Mouse (Mus musculus) retina, postnatal 7 days (tissue): ENCODE results near the gene Esd.

Source experiments
- DNase-seq: peaks from one replicate; pipeline ENCODE4 v3.0.0-alpha.2; 2012; ENCODE audit warnings: low read depth, low spot score

Esd gene

GRCm38 (mm10) chr14:74732079-74732783, at the start of gene Esd:
Gene Esd, plus strand, starts transcription at chr14:74732297.
- DNase-seq: peak; percentile 79

GRCm38 (mm10) chr14:74684298-74684978, 47.7 kb upstream of the Esd start:
- DNase-seq: no peak

- no peak for DNase-seq
These were observed 40.1 kb upstream of the Esd start for GRCm38 (mm10) chr14:74691963-74692362.

GRCm38 (mm10) chr14:74696766-74697165, 35.3 kb upstream of the Esd start:
- DNase-seq: no peak

- no peak for DNase-seq
These were observed 34.7 kb upstream of the Esd start for GRCm38 (mm10) chr14:74697432-74697831.

- DNase-seq: no peak
These were observed 32.9 kb upstream of the Esd start for GRCm38 (mm10) chr14:74699241-74699640.

- DNase-seq: no peak
These were observed 28.2 kb upstream of the Esd start for GRCm38 (mm10) chr14:74703930-74704329.

- peak; percentile 29 for DNase-seq
These were observed 23.0 kb upstream of the Esd start for GRCm38 (mm10) chr14:74709054-74709453.

GRCm38 (mm10) chr14:74723541-74723940, 8.6 kb upstream of the Esd start:
- no peak for DNase-seq

- no peak for DNase-seq
These were observed 647 bp upstream of the Esd start for GRCm38 (mm10) chr14:74731221-74732078.

GRCm38 (mm10) chr14:74733397-74733796, 1.3 kb downstream of the Esd start:
- DNase-seq: no peak

- no peak for DNase-seq
These were observed 3.4 kb downstream of the Esd start for GRCm38 (mm10) chr14:74735471-74735870.

- DNase-seq: no peak
These were observed 4.8 kb downstream of the Esd start for GRCm38 (mm10) chr14:74736850-74737249.

- peak; percentile 60 for DNase-seq
These were observed 32.3 kb downstream of the Esd start for GRCm38 (mm10) chr14:74764191-74764918.

GRCm38 (mm10) chr14:74767892-74768291, 35.8 kb downstream of the Esd start:
- no peak for DNase-seq

GRCm38 (mm10) chr14:74774046-74774619, 42.0 kb downstream of the Esd start:
- DNase-seq: no peak

GRCm38 (mm10) chr14:74784243-74784934, 52.3 kb downstream of the Esd start:
- no peak for DNase-seq

GRCm38 (mm10) chr14:74787717-74788116, 55.6 kb downstream of the Esd start:
- DNase-seq: no peak

- no peak for DNase-seq
These were observed 56.7 kb downstream of the Esd start for GRCm38 (mm10) chr14:74788766-74789165.

- no peak for DNase-seq
These were observed 58.4 kb downstream of the Esd start for GRCm38 (mm10) chr14:74790535-74790934.

- no peak for DNase-seq
These were observed 60.7 kb downstream of the Esd start for GRCm38 (mm10) chr14:74792793-74793192.
